Mouse (Mus musculus) inflammation-experienced regulatory T-cells, adult 6 months (primary cell): Measurements from ENCODE around the gene Smlr1. TPM values are rescaled to one million over a fixed set of nuclear protein-coding genes. Genes with fewer than 3 reads are reported as not detected.

Experiments
- ATAC-seq: one replicate; pipeline ENCODE4 v1.8.0; 2017
- polyA plus RNA-seq, 3 experiments: library from polyadenylated mRNA; unstranded; fragments of 100-300 nt; shearing (Covaris generic); gene quantifications; one replicate each; pipeline ENCODE4 v1.2.1; 2017

Smlr1 gene
- not detected for polyA plus RNA-seq

GRCm38 (mm10) chr10:25535891-25536331 is at the start of gene Smlr1:
Gene Smlr1 (minus strand): TSS chr10:25536267.
- ATAC-seq = no peak

GRCm38 (mm10) chr10:25584899-25585298 is 48.8 kb upstream of the Smlr1 start:
- no peak for ATAC-seq

GRCm38 (mm10) chr10:25580066-25580465 is 44.0 kb upstream of the Smlr1 start:
- ATAC-seq = no peak

GRCm38 (mm10) chr10:25571319-25572240 is 35.5 kb upstream of the Smlr1 start:
- no peak for ATAC-seq

GRCm38 (mm10) chr10:25552936-25553335 is 16.9 kb upstream of the Smlr1 start:
- ATAC-seq = no peak

GRCm38 (mm10) chr10:25541097-25541496 is 5.0 kb upstream of the Smlr1 start:
- no peak for ATAC-seq

- no peak for ATAC-seq
Observed at GRCm38 (mm10) chr10:25539771-25540168, 3.7 kb upstream of the Smlr1 start.

- no peak for ATAC-seq
Observed at GRCm38 (mm10) chr10:25539146-25539770, 3.2 kb upstream of the Smlr1 start.

GRCm38 (mm10) chr10:25538738-25539137 is 2.7 kb upstream of the Smlr1 start:
- ATAC-seq = no peak

- ATAC-seq = no peak
Observed at GRCm38 (mm10) chr10:25536621-25537020, 554 bp upstream of the Smlr1 start.

- no peak for ATAC-seq
Observed at GRCm38 (mm10) chr10:25534467-25534866, 1.6 kb downstream of the Smlr1 start.

- no peak for ATAC-seq
Observed at GRCm38 (mm10) chr10:25533513-25534246, 2.4 kb downstream of the Smlr1 start.

- no peak for ATAC-seq
Observed at GRCm38 (mm10) chr10:25533105-25533504, 3.0 kb downstream of the Smlr1 start.

GRCm38 (mm10) chr10:25531335-25531734 is 4.7 kb downstream of the Smlr1 start:
- no peak for ATAC-seq

GRCm38 (mm10) chr10:25527126-25527525 is 8.9 kb downstream of the Smlr1 start:
- ATAC-seq = no peak

- ATAC-seq = no peak
Observed at GRCm38 (mm10) chr10:25526622-25527021, 9.4 kb downstream of the Smlr1 start.

- ATAC-seq = no peak
Observed at GRCm38 (mm10) chr10:25526156-25526555, 9.9 kb downstream of the Smlr1 start.

GRCm38 (mm10) chr10:25523727-25524126 is 12.3 kb downstream of the Smlr1 start:
- no peak for ATAC-seq

- ATAC-seq = no peak
Observed at GRCm38 (mm10) chr10:25520428-25520827, 15.6 kb downstream of the Smlr1 start.

GRCm38 (mm10) chr10:25519954-25520353 is 16.1 kb downstream of the Smlr1 start:
- no peak for ATAC-seq

GRCm38 (mm10) chr10:25513821-25514220 is 22.2 kb downstream of the Smlr1 start:
- no peak for ATAC-seq

GRCm38 (mm10) chr10:25503250-25503649 is 32.8 kb downstream of the Smlr1 start:
- no peak for ATAC-seq
